Mouse (Mus musculus) testis, postnatal 10 days (tissue): Measurements from ENCODE around the gene Hes1.

Source experiments
- DNase-seq: peaks from one replicate; pipeline ENCODE4 v3.0.0; 2021; ENCODE audit warnings: low spot score

Gene Hes1

GRCm38 (mm10) chr16:30063984-30064453 is at the start of gene Hes1:
Gene Hes1, plus strand, starts transcription at chr16:30064384.
- DNase-seq, result peak; percentile 96

- DNase-seq, result no peak
Observed at GRCm38 (mm10) chr16:30016064-30016463, 48.1 kb upstream of the Hes1 start.

GRCm38 (mm10) chr16:30020124-30020523 is 44.1 kb upstream of the Hes1 start:
- DNase-seq, result no peak

- DNase-seq, result no peak
Observed at GRCm38 (mm10) chr16:30022352-30022751, 41.8 kb upstream of the Hes1 start.

- DNase-seq, result no peak
Observed at GRCm38 (mm10) chr16:30022890-30023797, 41.0 kb upstream of the Hes1 start.

- DNase-seq, result no peak
Observed at GRCm38 (mm10) chr16:30024681-30025262, 39.4 kb upstream of the Hes1 start.

- no peak for DNase-seq
Observed at GRCm38 (mm10) chr16:30028184-30028583, 36.0 kb upstream of the Hes1 start.

- no peak for DNase-seq
Observed at GRCm38 (mm10) chr16:30029264-30030003, 34.8 kb upstream of the Hes1 start.

GRCm38 (mm10) chr16:30032326-30032904 is 31.8 kb upstream of the Hes1 start:
- no peak for DNase-seq

- no peak for DNase-seq
Observed at GRCm38 (mm10) chr16:30033390-30033789, 30.8 kb upstream of the Hes1 start.

GRCm38 (mm10) chr16:30034001-30034400 is 30.2 kb upstream of the Hes1 start:
- DNase-seq, result no peak

- no peak for DNase-seq
Observed at GRCm38 (mm10) chr16:30034521-30034920, 29.7 kb upstream of the Hes1 start.

- no peak for DNase-seq
Observed at GRCm38 (mm10) chr16:30034979-30035440, 29.2 kb upstream of the Hes1 start.

- DNase-seq, result no peak
Observed at GRCm38 (mm10) chr16:30036104-30036503, 28.1 kb upstream of the Hes1 start.

- no peak for DNase-seq
Observed at GRCm38 (mm10) chr16:30038663-30039593, 25.3 kb upstream of the Hes1 start.

- DNase-seq, result no peak
Observed at GRCm38 (mm10) chr16:30039841-30040240, 24.3 kb upstream of the Hes1 start.

- no peak for DNase-seq
Observed at GRCm38 (mm10) chr16:30042859-30043258, 21.3 kb upstream of the Hes1 start.

GRCm38 (mm10) chr16:30045615-30046014 is 18.6 kb upstream of the Hes1 start:
- DNase-seq, result no peak

GRCm38 (mm10) chr16:30047010-30047409 is 17.2 kb upstream of the Hes1 start:
- no peak for DNase-seq

GRCm38 (mm10) chr16:30047421-30047831 is 16.8 kb upstream of the Hes1 start:
- DNase-seq, result no peak
